Mouse (Mus musculus) CH12.LX (cell line): ENCODE data around the gene Zfand2a. TPM values are rescaled to one million over a fixed set of nuclear protein-coding genes. Genes with fewer than 3 reads are reported as not detected.

Experiments
- DNase-seq: peaks from one replicate; pipeline ENCODE4 v3.0.0-alpha.2; 2013; ENCODE audit errors: extremely low read depth
- H3K27ac ChIP-seq: 2 replicates; pipeline ENCODE4 v1.5.1; 2012; ENCODE audit warnings: low read depth, mild to moderate bottlenecking, control low read depth, moderate library complexity; ENCODE audit not compliant: insufficient read depth
- H3K27me3 ChIP-seq: replicated peaks from 2 replicates; pipeline ENCODE3; 2012; ENCODE audit warnings: inconsistent platforms
- H3K36me3 ChIP-seq, 2 experiments: replicated peaks in 1 of 2; 2 replicates each; pipeline versions ENCODE3 to v1.6.1; 2012; ENCODE audit warnings: inconsistent platforms in 1 of 2, low read length in 1 of 2, mild to moderate bottlenecking in 1 of 2, mixed read lengths in 1 of 2, moderate library complexity in 1 of 2; ENCODE audit not compliant: control insufficient read depth in 1 of 2, insufficient read depth in 1 of 2
- H3K4me1 ChIP-seq, 2 experiments: 2 replicates each; pipeline ENCODE4 v1.6.1; 2012; ENCODE audit warnings: inconsistent platforms in 1 of 2, moderate library complexity in 1 of 2; ENCODE audit not compliant: insufficient read depth in 2 of 2, control insufficient read depth in 1 of 2
- H3K4me2 ChIP-seq: 2 replicates; pipeline ENCODE4 v1.6.1; 2012; ENCODE audit warnings: low read depth, mild to moderate bottlenecking, control low read depth; ENCODE audit not compliant: poor library complexity, insufficient read depth, severe bottlenecking
- H3K4me3 ChIP-seq, 3 experiments: fragments of 150-350 bp in 1 of 3; sonication (generic) in 1 of 3; replicated peaks in 1 of 3; 2 replicates each; pipeline versions ENCODE3 to v1.5.1; 2011 to 2012; ENCODE audit warnings: low read depth in 2 of 3, low read length in 2 of 3, mild to moderate bottlenecking in 2 of 3, moderate library complexity in 2 of 3, control low read depth in 1 of 3, improper control_type of control experiment in 1 of 3, inconsistent platforms in 1 of 3, mixed read lengths in 1 of 3; ENCODE audit not compliant: poor library complexity in 1 of 3
- H3K79me2 ChIP-seq: replicated peaks from 2 replicates; pipeline ENCODE4 v1.6.1; 2012; ENCODE audit warnings: mild to moderate bottlenecking, moderate library complexity; ENCODE audit not compliant: control insufficient read depth, poor library complexity, insufficient read depth, severe bottlenecking; ENCODE audit errors: extremely low read depth
- H3K9ac ChIP-seq: 2 replicates; pipeline ENCODE4 v1.6.1; 2012; ENCODE audit warnings: low read depth, mild to moderate bottlenecking, control low read depth, moderate library complexity; ENCODE audit not compliant: insufficient read depth
- H3K9me3 ChIP-seq: replicated peaks from 2 replicates; pipeline ENCODE3; 2012; ENCODE audit warnings: low read length, inconsistent platforms, mixed read lengths
- CHD2 ChIP-seq: IDR thresholded peaks from 2 replicates; pipeline ENCODE4 v1.6.1; 2011; ENCODE audit warnings: low read length, improper control_type of control experiment
- CTCF ChIP-seq, 2 experiments: IDR thresholded peaks in 1 of 2; conservative IDR thresholded peaks in 1 of 2; 2 replicates each; pipeline ENCODE4 v1.5.1; 2011 to 2012; ENCODE audit warnings: low read depth in 2 of 2, low read length in 2 of 2, improper control_type of control experiment in 1 of 2, inconsistent platforms in 1 of 2, mild to moderate bottlenecking in 1 of 2, moderate library complexity in 1 of 2
- E2F4 ChIP-seq: IDR thresholded peaks from 2 replicates; pipeline ENCODE4 v1.6.1; 2011; ENCODE audit warnings: low read depth, low read length, improper control_type of control experiment; ENCODE audit not compliant: insufficient replicate concordance
- ELF1 ChIP-seq: IDR thresholded peaks from 2 replicates; pipeline ENCODE4 v1.6.1; 2014; ENCODE audit warnings: low read depth, mild to moderate bottlenecking, inconsistent platforms, low read length, improper control_type of control experiment
- EP300 ChIP-seq: IDR thresholded peaks from 2 replicates; pipeline ENCODE4 v1.6.1; 2011; ENCODE audit warnings: low read length, improper control_type of control experiment
- GABPA ChIP-seq: IDR thresholded peaks from 2 replicates; pipeline ENCODE4 v1.6.1; 2012; ENCODE audit warnings: low read depth, low read length, improper control_type of control experiment, inconsistent platforms; ENCODE audit not compliant: insufficient replicate concordance
- IRF4 ChIP-seq: IDR thresholded peaks from 2 replicates; pipeline ENCODE4 v1.6.1; 2014; ENCODE audit warnings: low read depth, mild to moderate bottlenecking, inconsistent platforms, low read length, improper control_type of control experiment
- JUN ChIP-seq: IDR thresholded peaks from 2 replicates; pipeline ENCODE4 v1.6.1; 2011; ENCODE audit warnings: low read depth, mild to moderate bottlenecking, low read length, improper control_type of control experiment, moderate library complexity; ENCODE audit not compliant: insufficient read depth
- JUND ChIP-seq: conservative IDR thresholded peaks from 2 replicates; pipeline ENCODE4 v1.6.1; 2011; ENCODE audit warnings: low read depth, low read length, improper control_type of control experiment
- MAX ChIP-seq: IDR thresholded peaks from 2 replicates; pipeline ENCODE4 v1.6.1; 2011; ENCODE audit warnings: low read length, improper control_type of control experiment
- MAZ ChIP-seq: IDR thresholded peaks from 2 replicates; pipeline ENCODE4 v1.6.1; 2012; ENCODE audit warnings: low read depth, mild to moderate bottlenecking, inconsistent platforms, low read length, improper control_type of control experiment, moderate library complexity
- MEF2A ChIP-seq: IDR thresholded peaks from 2 replicates; pipeline ENCODE4 v1.6.1; 2014; ENCODE audit warnings: low read depth, mild to moderate bottlenecking, inconsistent platforms, low read length, improper control_type of control experiment, borderline replicate concordance
- MXI1 ChIP-seq: IDR thresholded peaks from 2 replicates; pipeline ENCODE4 v1.6.1; 2011; ENCODE audit warnings: mild to moderate bottlenecking, low read depth, low read length, improper control_type of control experiment
- MYC ChIP-seq: IDR thresholded peaks from 2 replicates; pipeline ENCODE4 v1.6.1; 2011; ENCODE audit warnings: low read depth, mild to moderate bottlenecking, improper control_type of control experiment, low read length
- NELFE ChIP-seq: IDR thresholded peaks from 2 replicates; pipeline ENCODE4 v1.6.1; 2011; ENCODE audit warnings: low read depth, low read length, improper control_type of control experiment
- POLR2A ChIP-seq: IDR thresholded peaks from 2 replicates; pipeline ENCODE4 v1.6.1; 2011; ENCODE audit warnings: low read depth, mild to moderate bottlenecking, improper control_type of control experiment, low read length
- RAD21 ChIP-seq: IDR thresholded peaks from 2 replicates; pipeline ENCODE4 v1.6.1; 2011; ENCODE audit warnings: low read depth, mild to moderate bottlenecking, low read length, improper control_type of control experiment, moderate library complexity
- RCOR1 ChIP-seq: conservative IDR thresholded peaks from 2 replicates; pipeline ENCODE4 v1.6.1; 2012; ENCODE audit warnings: low read depth, mild to moderate bottlenecking, inconsistent platforms, low read length, improper control_type of control experiment
- SIN3A ChIP-seq: IDR thresholded peaks from 2 replicates; pipeline ENCODE4 v1.6.1; 2012; ENCODE audit warnings: low read length, improper control_type of control experiment, inconsistent platforms
- SMC3 ChIP-seq: IDR thresholded peaks from 2 replicates; pipeline ENCODE4 v1.6.1; 2011; ENCODE audit warnings: low read depth, low read length, improper control_type of control experiment
- UBTF ChIP-seq: IDR thresholded peaks from 2 replicates; pipeline ENCODE4 v1.6.1; 2012; ENCODE audit warnings: low read depth, mild to moderate bottlenecking, inconsistent platforms, low read length, improper control_type of control experiment, moderate library complexity
- USF1 ChIP-seq: IDR thresholded peaks from 2 replicates; pipeline ENCODE4 v1.6.1; 2014; ENCODE audit warnings: low read depth, mild to moderate bottlenecking, inconsistent platforms, low read length, improper control_type of control experiment
- ZC3H11A ChIP-seq: IDR thresholded peaks from 2 replicates; pipeline ENCODE4 v1.6.1; 2012; ENCODE audit warnings: low read depth, mild to moderate bottlenecking, inconsistent platforms, low read length, improper control_type of control experiment
- ZKSCAN1 ChIP-seq: IDR thresholded peaks from 2 replicates; pipeline ENCODE4 v1.6.1; 2012; ENCODE audit warnings: low read depth, inconsistent platforms, low read length, improper control_type of control experiment, borderline replicate concordance
- ZMIZ1 ChIP-seq: IDR thresholded peaks from 2 replicates; pipeline ENCODE4 v1.6.1; 2012; ENCODE audit warnings: low read depth, mild to moderate bottlenecking, inconsistent platforms, low read length, improper control_type of control experiment
- ZNF384 ChIP-seq: IDR thresholded peaks from 2 replicates; pipeline ENCODE4 v1.6.1; 2012; ENCODE audit warnings: low read depth, low read length, improper control_type of control experiment, inconsistent platforms
- dilution Hi-C: fragments of 300-500 bp; cut with MboI; formaldehyde crosslinking; loops from 2 replicates; pipeline ENCODE4 v1.14.3; 2020; ENCODE audit warnings: low sequenced_read_pairs; ENCODE audit not compliant: extremely low pct_unique_long_range_greater_than_20kb, extremely low pct_ligation_motif_present
- in situ Hi-C: fragments of 300-500 bp; cut with MboI; formaldehyde crosslinking; loops from 3 replicates; pipeline ENCODE4 v1.14.3; 2019; ENCODE audit warnings: low sequenced_read_pairs, low pct_ligation_motif_present, low pct_unique_long_range_greater_than_20kb, mixed read lengths
- polyA plus RNA-seq: library from polyadenylated mRNA; unstranded; fragments of >175 nt; gene quantifications from 2 replicates; pipeline ENCODE4 v1.2.1, GENCODE M21; 2012; ENCODE audit warnings: low read depth; ENCODE audit not compliant: insufficient read length
- total RNA-seq, 2 experiments: library from RNA; depleted of rRNA; stranded (reverse); fragments of 300-350 nt in 1 of 2; fragments of >200 nt in 1 of 2; gene quantifications; 2 replicates each; pipeline ENCODE4 v1.2.3; 2012 to 2014

The Zfand2a gene
- total and polyA plus RNA-seq, 3 experiments, result 5.8 to 13.4 (median 9.2) TPM

GRCm38 (mm10) chr5:139467998-139468397, 16.4 kb downstream of the Zfand2a start:
- Histone ChIP-seq H3K79me2 (no peaks in the 10 kb centered on the region), H3K9me3 (no peaks in the 10 kb centered on the region), H3K4me2 (no peak overlapping the region), H3K36me3 (peaks cover 18 to 24% of the 10 kb centered on the region in 2 experiments), H3K27me3 (no peaks in the 10 kb centered on the region), H3K4me1 (no peaks in the 10 kb centered on the region), H3K9ac (no peak overlapping the region), H3K4me3 (no peak overlapping the region), H3K27ac (no peak overlapping the region)
- TF ChIP-seq NELFE (no peak), MEF2A (no peak), ELF1 (no peak), EP300 (no peak), CTCF (conservative IDR thresholded peaks at IDR 0.05 in 1 of 2, IDR thresholded peaks at IDR 0.05 in 1 of 2; ENCODE audit: low read depth in 2 of 2, low read length in 2 of 2) (peak in 1 of 2 experiments; percentile 37; a peak in 2 of 4 replicates), RAD21 (peak; percentile 45), MAX (no peak), SMC3 (peak; percentile 15; the same call in 1 of the 2 replicates)
- DNase-seq, result no peak
- dilution Hi-C loops, result no loop called here
- in situ Hi-C loops, result loop anchor here (25.0 kb wide), 1 partner anchor 106 kb away; the partner anchor contains the start of genes Cox19 and Cyp2w1

- dilution Hi-C loops, result no loop called here
- no peak overlapping the region for H3K27ac ChIP-seq
Measured at GRCm38 (mm10) chr5:139466801-139467200, 17.5 kb downstream of the Zfand2a start.

GRCm38 (mm10) chr5:139466373-139466772, 18.0 kb downstream of the Zfand2a start:
- H3K27ac ChIP-seq, result no peak overlapping the region
- H3K9ac ChIP-seq, result no peak overlapping the region
- H3K27me3 ChIP-seq, result no peaks in the 10 kb centered on the region
- no peak for DNase-seq
- H3K4me1 ChIP-seq, result no peaks in the 10 kb centered on the region
- TF ChIP-seq USF1 (no peak), POLR2A (no peak), RCOR1 (no peak), UBTF (no peak), MXI1 (no peak), MAX (no peak), ZNF384 (no peak), IRF4 (no peak), JUND (no peak), E2F4 (no peak), CHD2 (no peak), ZC3H11A (no peak), SIN3A (no peak)
- no peak overlapping the region for H3K4me2 ChIP-seq
- dilution Hi-C loops (no loop called here), in situ Hi-C loops (loop anchor here (25.0 kb wide), 1 partner anchor 104 kb away; the partner anchor contains the start of genes Cox19 and Cyp2w1)
- H3K9me3 ChIP-seq, result no peaks in the 10 kb centered on the region
- no peaks in the 10 kb centered on the region for H3K79me2 ChIP-seq
- H3K4me3 ChIP-seq, result no peak overlapping the region
- H3K36me3 ChIP-seq, result peaks cover 2 to 8% of the 10 kb centered on the region in 2 experiments

More at GRCm38 (mm10) chr5:139466801-139467200, 17.5 kb downstream of the Zfand2a start:
- Histone ChIP-seq H3K36me3 (peaks cover 6 to 12% of the 10 kb centered on the region in 2 experiments), H3K9ac (no peak overlapping the region), H3K79me2 (no peaks in the 10 kb centered on the region), H3K27me3 (no peaks in the 10 kb centered on the region), H3K4me3 (no peak overlapping the region), H3K9me3 (no peaks in the 10 kb centered on the region), H3K4me1 (no peaks in the 10 kb centered on the region), H3K4me2 (no peak overlapping the region)
- in situ Hi-C loops, result loop anchor here (25.0 kb wide), 1 partner anchor 104 kb away; the partner anchor contains the start of genes Cox19 and Cyp2w1
- no peak for TF ChIP-seq ZKSCAN1
- no peak for TF ChIP-seq MYC
- TF ChIP-seq SMC3, result no peak
- TF ChIP-seq ZMIZ1, result no peak
- no peak for TF ChIP-seq CTCF (conservative IDR thresholded peaks at IDR 0.05 in 1 of 2, IDR thresholded peaks at IDR 0.05 in 1 of 2; ENCODE audit: low read depth in 2 of 2, low read length in 2 of 2)
- TF ChIP-seq CHD2, result no peak
- no peak for TF ChIP-seq GABPA
- TF ChIP-seq JUN, result no peak
- TF ChIP-seq E2F4, result no peak
- no peak for TF ChIP-seq UBTF
- TF ChIP-seq MXI1, result no peak
- no peak for TF ChIP-seq RCOR1
- TF ChIP-seq POLR2A, result no peak
- no peak for TF ChIP-seq MAZ
- no peak for DNase-seq
